Mouse (Mus musculus): ENCODE measurements around the gene Slc25a35.

- TF ChIP-seq CTCF (IDR thresholded peaks at IDR 0.05), result no peak
- TF ChIP-seq POLR2A (IDR thresholded peaks at IDR 0.05; ENCODE audit: insufficient read depth, low read depth, low read length), result no peak
These were observed 2.3 kb downstream of the Slc25a35 start for GRCm38 (mm10) chr11:68970232-68970631.

All from heart, adult 2 months (tissue).